Mouse (Mus musculus) thymus, adult 2 months (tissue): ENCODE measurements around the gene Slc28a2. TPM values are rescaled to one million over a fixed set of nuclear protein-coding genes. Genes with fewer than 3 reads are reported as not detected.
"Not testable (repeated sequence)": the region's sequence is repeated elsewhere in the genome, so short reads cannot be mapped to it uniquely, and the experiment has no call there.

Experiments
- DNase-seq: peaks from one replicate; pipeline ENCODE4 v3.0.0; 2021
- H3K27ac ChIP-seq: fragments of 200-500 bp; 2 replicates; pipeline ENCODE4 v1.5.1; 2012; ENCODE audit warnings: low read length, control low read depth; ENCODE audit not compliant: control insufficient read depth, insufficient read depth
- H3K27me3 ChIP-seq: fragments of 200-500 bp; 2 replicates; pipeline ENCODE4 v1.6.1; 2012; ENCODE audit warnings: mild to moderate bottlenecking, low read length, moderate library complexity, mixed read lengths; ENCODE audit not compliant: control insufficient read depth, insufficient read depth
- H3K36me3 ChIP-seq: fragments of 200-500 bp; 2 replicates; pipeline ENCODE4 v1.6.1; 2012; ENCODE audit warnings: mild to moderate bottlenecking, low read length, moderate library complexity; ENCODE audit not compliant: control insufficient read depth, insufficient read depth
- H3K4me1 ChIP-seq: fragments of 200-500 bp; replicated peaks from 2 replicates; pipeline ENCODE4 v1.6.1; 2012; ENCODE audit warnings: low read length; ENCODE audit not compliant: control insufficient read depth, insufficient read depth
- H3K4me3 ChIP-seq: fragments of 200-500 bp; 2 replicates; pipeline ENCODE4 v1.5.1; 2012; ENCODE audit warnings: mild to moderate bottlenecking, low read length, control low read depth, moderate library complexity; ENCODE audit not compliant: control insufficient read depth, insufficient read depth
- CTCF ChIP-seq: fragments of 200-500 bp; IDR thresholded peaks from 2 replicates; pipeline ENCODE4 v1.5.1; 2012; ENCODE audit warnings: mild to moderate bottlenecking, control low read depth, low read length, moderate library complexity, borderline replicate concordance; ENCODE audit not compliant: control insufficient read depth, poor library complexity, insufficient read depth; ENCODE audit errors: extremely low read depth
- POLR2A ChIP-seq: fragments of 200-500 bp; IDR thresholded peaks from 2 replicates; pipeline ENCODE4 v1.6.1; 2012; ENCODE audit warnings: mild to moderate bottlenecking, low read length, control low read depth, moderate library complexity; ENCODE audit not compliant: control insufficient read depth, poor library complexity, insufficient read depth; ENCODE audit errors: extremely low read depth
- WGBS: fragments of 180-500 bp; shearing (Covaris S2); methylation state at CpG from one replicate; pipeline ENCODE4 v1.1.7; 2018; 5-methylcytosine and 5-hydroxymethylcytosine counted together
- polyA plus RNA-seq: library from polyadenylated mRNA; depleted of rRNA; stranded (reverse); fragments of >200 nt; gene quantifications from 2 replicates; pipeline ENCODE4 v1.2.3, GENCODE M21; 2012; rRNA removed

Slc28a2 gene
- polyA plus RNA-seq, 1 experiment, result 28.7 TPM

- no peaks in the 10 kb centered on the region for H3K4me1 ChIP-seq
- H3K36me3 ChIP-seq, result no peaks in the 10 kb centered on the region
- no peaks in the 10 kb centered on the region for H3K27me3 ChIP-seq
- DNase-seq, result no peak
- H3K4me3 ChIP-seq, result no peak overlapping the region
- TF ChIP-seq CTCF, result no peak
- no peak for TF ChIP-seq POLR2A
- H3K27ac ChIP-seq, result no peak overlapping the region
Observed at GRCm38 (mm10) chr2:122476585-122476984, 50.3 kb downstream of the Slc28a2 start.

- H3K27me3 ChIP-seq, H3K36me3 ChIP-seq, H3K27ac ChIP-seq, DNase-seq, H3K4me3 ChIP-seq, H3K4me1 ChIP-seq: not testable (repeated sequence)
- WGBS, result 72% methylated on average over 1 of the region's 1 CpGs
Observed at GRCm38 (mm10) chr2:122483787-122484186, 57.5 kb downstream of the Slc28a2 start.

- no peak for DNase-seq
- WGBS, result 95% methylated on average over 1 of the region's 1 CpGs
- no peak within 1 kb of the TSS for H3K27ac ChIP-seq
- peak within 1 kb of the TSS; percentile 5; the same call in 1 of the 2 replicates for H3K4me3 ChIP-seq
- no peaks in the 10 kb centered on the region for H3K36me3 ChIP-seq
- no peaks in the 10 kb centered on the region for H3K27me3 ChIP-seq
- H3K4me1 ChIP-seq, result peaks cover 6% of the 10 kb centered on the region
- TF ChIP-seq POLR2A (no peak), CTCF (no peak)
Observed at GRCm38 (mm10) chr2:122484641-122485040, 58.4 kb downstream of the Slc28a2 start, which contains the start of gene Gm14085. Gm14085 (plus strand) TSS chr2:122484941.

GRCm38 (mm10) chr2:122485654-122486053 lies 59.4 kb downstream of the Slc28a2 start:
- H3K4me3 ChIP-seq, result peak overlapping the region; percentile 5; the same call in 1 of the 2 replicates
- not testable (repeated sequence) for H3K36me3 ChIP-seq, H3K4me1 ChIP-seq, DNase-seq, H3K27me3 ChIP-seq, H3K27ac ChIP-seq
- WGBS, result 1% methylated on average over 3 of the region's 3 CpGs

GRCm38 (mm10) chr2:122486122-122486521 lies 59.8 kb downstream of the Slc28a2 start:
- H3K4me3 ChIP-seq, H3K27ac ChIP-seq, H3K4me1 ChIP-seq, H3K27me3 ChIP-seq, DNase-seq, H3K36me3 ChIP-seq: not testable (repeated sequence)

- Histone ChIP-seq H3K27me3 (no peaks in the 10 kb centered on the region), H3K27ac (no peak overlapping the region), H3K4me1 (peaks cover 6% of the 10 kb centered on the region), H3K4me3 (no peak overlapping the region), H3K36me3 (no peaks in the 10 kb centered on the region)
- no peak for DNase-seq
- WGBS, result 95% methylated on average over 2 of the region's 2 CpGs
- no peak for TF ChIP-seq POLR2A
Observed at GRCm38 (mm10) chr2:122486674-122487073, 60.4 kb downstream of the Slc28a2 start.

Other genes with a start within 250 kb of the Slc28a2 start
- 0.61 and 0.92 TPM in 2 replicates for gene Patl2, start 240.3 kb upstream of the Slc28a2 start, polyA plus RNA-seq
- gene Terb2, start 240.2 kb upstream of the Slc28a2 start, polyA plus RNA-seq, result not detected in 2 replicates
- 16.7 and 19.0 TPM in 2 replicates for gene Sord, start 191.7 kb upstream of the Slc28a2 start, polyA plus RNA-seq
- gene Duox2, start 128.0 kb upstream of the Slc28a2 start, polyA plus RNA-seq, result 0.19 and 0.48 TPM in 2 replicates
- 0.27 and 0.71 TPM in 2 replicates for gene Duoxa2, start 127.6 kb upstream of the Slc28a2 start, polyA plus RNA-seq
- gene Duoxa1, start 112.7 kb upstream of the Slc28a2 start, polyA plus RNA-seq, result 3.5 and 5.3 TPM in 2 replicates
- gene Duox1, start 110.8 kb upstream of the Slc28a2 start, polyA plus RNA-seq, result 0.26 and 0.42 TPM in 2 replicates
- 36.3 and 41.9 TPM in 2 replicates for gene Shf, start 57.3 kb upstream of the Slc28a2 start, polyA plus RNA-seq
- gene Gm14085, start 58.5 kb downstream of the Slc28a2 start, polyA plus RNA-seq, result 4.7 and 4.8 TPM in 2 replicates
- 11.3 and 13.5 TPM in 2 replicates for gene Gatm, start 184.8 kb downstream of the Slc28a2 start, polyA plus RNA-seq
- gene AA467197, start 210.5 kb downstream of the Slc28a2 start, polyA plus RNA-seq, result 2.6 and 4.4 TPM in 2 replicates